Mouse (Mus musculus): ENCODE results near the gene Tmem238. TPM values are rescaled to one million over a fixed set of nuclear protein-coding genes. Genes with fewer than 3 reads are reported as not detected.

The Tmem238 gene
- polyA plus RNA-seq, 1 experiment: not detected

DNA sequence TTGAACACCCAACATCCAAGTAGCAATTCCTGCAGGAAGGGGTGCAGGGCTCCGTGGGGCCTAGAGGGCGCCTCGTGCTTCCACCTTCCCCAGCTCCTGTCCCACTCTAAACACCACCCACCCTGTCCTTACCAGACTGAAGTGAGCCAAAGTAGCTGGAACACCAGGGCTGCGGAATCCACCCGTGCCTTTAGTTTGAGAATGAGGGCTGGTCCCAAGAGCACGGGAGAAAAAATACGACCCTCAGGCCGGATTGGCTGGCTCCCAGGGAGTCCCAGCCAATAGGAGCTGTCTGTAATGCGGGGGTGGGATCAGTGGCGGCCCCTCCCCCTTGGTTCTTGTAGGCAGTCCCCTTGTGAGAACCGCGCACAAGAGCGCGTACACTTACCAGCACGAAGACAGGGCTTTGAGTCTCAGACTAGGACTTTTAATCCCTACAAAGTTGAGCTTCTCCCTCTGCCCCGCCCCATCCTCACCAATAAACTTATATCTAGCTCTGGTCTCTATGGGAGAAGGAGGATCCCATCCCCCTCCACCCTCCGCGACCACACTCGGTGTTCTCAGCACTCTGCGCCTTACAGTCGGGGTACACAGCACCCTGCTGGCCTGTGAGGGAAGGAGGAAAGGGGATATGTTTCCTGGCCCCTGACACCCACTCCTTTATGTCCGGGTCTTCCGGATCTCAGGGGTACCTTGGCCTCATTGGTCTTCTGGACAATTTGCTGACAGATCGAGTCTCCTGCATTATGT, 36.5 kb downstream of the Tmem238 start, which contains the start of gene Cox6b2:
Gene Cox6b2, minus strand, starts transcription at position 274 of the 750 bp plus-strand sequence.
- Histone ChIP-seq H3K4me3 (ENCODE audit: insufficient read depth, low read depth, low read length) (peak within 1 kb of the TSS; percentile 14), H3K4me1 (ENCODE audit: control insufficient read depth, insufficient read depth, low read length) (peaks cover 19% of the 10 kb centered on the region), H3K27ac (ENCODE audit: insufficient read depth, low read depth, low read length) (no peak within 1 kb of the TSS)
- TF ChIP-seq CTCF (IDR thresholded peaks at IDR 0.05; ENCODE audit: insufficient read depth, low read depth, low read length) (no peak), POLR2A (IDR thresholded peaks at IDR 0.05; ENCODE audit: insufficient read depth, low read depth, low read length) (no peak)
- 6% methylated on average over 24 of the region's 24 CpGs for WGBS

DNA sequence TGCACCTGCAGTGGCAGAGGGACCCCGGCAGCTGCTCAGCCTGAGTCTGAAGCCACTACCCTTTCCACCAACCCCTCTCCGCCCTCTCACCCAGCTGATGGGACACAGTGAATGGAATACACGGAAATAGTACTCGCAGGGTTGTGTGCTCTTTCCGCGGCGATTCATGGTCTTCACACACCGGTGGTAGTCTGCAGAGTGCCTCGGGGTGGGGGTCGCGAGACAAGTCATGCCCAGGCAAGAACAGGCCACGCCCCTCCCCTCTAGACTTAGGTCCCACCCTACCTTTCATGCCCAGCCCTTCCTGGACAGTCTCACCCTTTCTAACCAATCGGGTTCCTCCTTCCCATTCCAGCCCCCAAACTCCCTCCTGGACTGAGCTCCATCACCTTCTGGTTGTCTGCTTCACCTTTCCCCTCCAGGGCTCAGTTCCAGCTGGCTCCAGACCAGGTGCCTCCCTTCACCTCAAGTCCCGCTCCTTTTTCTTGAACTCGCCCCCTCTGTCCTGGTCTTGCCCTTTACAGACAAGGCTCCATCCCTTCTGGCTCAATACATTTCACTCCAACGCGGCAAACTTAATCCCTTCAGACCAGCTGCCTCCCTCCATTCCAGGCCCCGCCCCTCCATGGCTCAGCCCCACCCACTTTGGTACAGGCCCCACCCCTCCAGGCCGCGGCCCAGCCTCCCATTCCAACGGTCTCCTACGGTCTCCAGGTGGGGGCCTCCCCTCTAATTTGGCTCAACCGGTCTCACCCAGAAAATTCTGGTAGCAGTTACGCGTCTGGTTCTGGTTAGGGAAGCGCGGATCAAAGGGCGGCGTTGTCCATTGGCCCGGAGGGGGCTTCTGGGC, 37.3 kb downstream of the Tmem238 start:
- TF ChIP-seq CTCF (IDR thresholded peaks at IDR 0.05; ENCODE audit: insufficient read depth, low read depth, low read length): no peak
- no peak for TF ChIP-seq POLR2A (IDR thresholded peaks at IDR 0.05; ENCODE audit: insufficient read depth, low read depth, low read length)
- WGBS: 1% methylated on average over 30 of the region's 30 CpGs
- Histone ChIP-seq H3K4me1 (ENCODE audit: control insufficient read depth, insufficient read depth, low read length) (peaks cover 19% of the 10 kb centered on the region), H3K27ac (ENCODE audit: insufficient read depth, low read depth, low read length) (no peak overlapping the region), H3K4me3 (ENCODE audit: insufficient read depth, low read depth, low read length) (peak overlapping the region; percentile 14)

DNA sequence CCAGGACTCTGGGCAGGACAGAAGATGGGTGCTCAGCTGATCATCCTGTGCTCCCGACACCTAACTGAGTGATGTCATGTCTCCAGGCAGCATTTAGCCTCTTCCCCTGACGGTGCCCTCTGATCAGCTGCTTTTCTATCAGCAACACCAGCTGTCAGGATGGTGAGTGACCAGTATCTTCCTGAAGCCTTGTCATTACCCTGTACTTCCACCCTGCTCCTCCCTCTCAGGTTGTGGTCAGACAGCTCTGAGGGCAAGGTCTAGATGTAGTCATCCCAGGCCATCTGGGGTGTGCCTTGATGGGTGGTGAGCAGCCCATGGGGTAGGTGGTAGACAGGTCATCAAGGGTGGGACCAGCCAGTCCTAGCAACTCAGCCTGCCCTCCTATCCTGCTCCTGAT, 40.3 kb downstream of the Tmem238 start:
- WGBS: 83% methylated on average over 2 of the region's 2 CpGs
- no peak overlapping the region for H3K27ac ChIP-seq (ENCODE audit: insufficient read depth, low read depth, low read length)
- TF ChIP-seq POLR2A (IDR thresholded peaks at IDR 0.05; ENCODE audit: insufficient read depth, low read depth, low read length) (no peak), CTCF (IDR thresholded peaks at IDR 0.05; ENCODE audit: insufficient read depth, low read depth, low read length) (no peak)

DNA sequence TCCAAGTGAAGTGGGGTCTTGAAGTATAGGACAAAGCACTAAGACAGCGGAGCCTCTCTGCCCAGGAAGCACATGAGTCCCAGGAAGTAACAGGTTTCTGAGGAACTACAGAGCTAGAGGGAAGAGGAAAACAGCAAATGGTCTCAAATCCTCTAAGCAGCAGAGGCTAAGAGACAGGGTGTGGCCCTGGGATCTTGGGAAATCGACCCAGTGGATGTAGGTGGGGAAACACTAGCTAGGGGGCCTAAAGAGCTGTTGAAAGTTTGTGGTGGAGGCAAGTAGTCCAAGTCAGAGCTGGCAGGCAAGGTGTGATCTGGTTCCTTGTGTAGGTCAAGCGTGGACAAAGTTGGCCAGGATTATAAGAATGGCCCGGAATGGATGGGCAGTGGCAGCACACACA, 41.1 kb downstream of the Tmem238 start:
- Histone ChIP-seq H3K27ac (ENCODE audit: insufficient read depth, low read depth, low read length) (no peak overlapping the region), H3K4me3 (ENCODE audit: insufficient read depth, low read depth, low read length) (no peak overlapping the region), H3K4me1 (ENCODE audit: control insufficient read depth, insufficient read depth, low read length) (peaks cover 19% of the 10 kb centered on the region)
- TF ChIP-seq POLR2A (IDR thresholded peaks at IDR 0.05; ENCODE audit: insufficient read depth, low read depth, low read length) (no peak), CTCF (IDR thresholded peaks at IDR 0.05; ENCODE audit: insufficient read depth, low read depth, low read length) (no peak)
- WGBS: 80% methylated on average over 4 of the region's 4 CpGs

More for the DNA sequence above, 40.3 kb downstream of the Tmem238 start:
- Histone ChIP-seq H3K4me3 (ENCODE audit: insufficient read depth, low read depth, low read length) (no peak overlapping the region), H3K4me1 (ENCODE audit: control insufficient read depth, insufficient read depth, low read length) (peaks cover 19% of the 10 kb centered on the region)

DNA sequence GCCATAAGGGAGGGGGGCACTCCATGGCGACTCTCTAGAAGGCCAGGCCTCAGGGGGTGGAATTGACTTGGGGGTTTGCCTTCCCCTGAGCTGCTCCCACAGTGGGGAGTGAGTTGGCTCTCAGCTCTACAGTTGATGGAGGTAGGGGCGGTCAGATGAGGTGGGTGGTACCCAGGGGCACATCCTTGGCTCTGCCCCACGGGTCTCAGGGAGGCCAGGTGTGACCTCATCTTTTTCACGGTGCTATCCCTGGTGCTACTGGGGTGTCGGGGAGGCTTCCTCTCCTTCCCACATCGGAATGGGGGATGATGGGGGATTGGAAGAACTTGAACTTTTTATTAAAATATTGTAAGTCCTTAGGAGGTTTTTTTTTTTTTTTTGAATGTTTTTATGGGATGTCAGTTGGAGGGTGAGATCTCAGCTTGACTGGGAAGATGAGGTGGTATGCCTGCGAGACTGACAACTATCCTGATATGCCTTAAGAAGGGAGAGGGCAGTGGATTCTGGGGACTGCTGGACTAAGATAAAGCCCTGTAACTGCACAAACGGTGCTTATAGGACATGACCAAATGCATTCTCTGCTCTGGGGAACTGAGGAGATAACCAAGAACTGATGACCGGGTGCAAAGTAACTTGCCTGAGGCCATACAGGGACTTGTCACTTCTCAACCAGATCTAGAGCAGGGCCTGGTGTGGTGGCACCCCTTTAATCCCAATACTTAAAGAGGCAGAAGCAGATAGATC, 42.1 kb downstream of the Tmem238 start:
- Histone ChIP-seq H3K27ac (ENCODE audit: insufficient read depth, low read depth, low read length) (no peak overlapping the region), H3K4me3 (ENCODE audit: insufficient read depth, low read depth, low read length) (no peak overlapping the region), H3K4me1 (ENCODE audit: control insufficient read depth, insufficient read depth, low read length) (peaks cover 15% of the 10 kb centered on the region)
- TF ChIP-seq POLR2A (IDR thresholded peaks at IDR 0.05; ENCODE audit: insufficient read depth, low read depth, low read length): no peak
- no peak for TF ChIP-seq CTCF (IDR thresholded peaks at IDR 0.05; ENCODE audit: insufficient read depth, low read depth, low read length)
- WGBS: 79% methylated on average over 9 of the region's 9 CpGs

DNA sequence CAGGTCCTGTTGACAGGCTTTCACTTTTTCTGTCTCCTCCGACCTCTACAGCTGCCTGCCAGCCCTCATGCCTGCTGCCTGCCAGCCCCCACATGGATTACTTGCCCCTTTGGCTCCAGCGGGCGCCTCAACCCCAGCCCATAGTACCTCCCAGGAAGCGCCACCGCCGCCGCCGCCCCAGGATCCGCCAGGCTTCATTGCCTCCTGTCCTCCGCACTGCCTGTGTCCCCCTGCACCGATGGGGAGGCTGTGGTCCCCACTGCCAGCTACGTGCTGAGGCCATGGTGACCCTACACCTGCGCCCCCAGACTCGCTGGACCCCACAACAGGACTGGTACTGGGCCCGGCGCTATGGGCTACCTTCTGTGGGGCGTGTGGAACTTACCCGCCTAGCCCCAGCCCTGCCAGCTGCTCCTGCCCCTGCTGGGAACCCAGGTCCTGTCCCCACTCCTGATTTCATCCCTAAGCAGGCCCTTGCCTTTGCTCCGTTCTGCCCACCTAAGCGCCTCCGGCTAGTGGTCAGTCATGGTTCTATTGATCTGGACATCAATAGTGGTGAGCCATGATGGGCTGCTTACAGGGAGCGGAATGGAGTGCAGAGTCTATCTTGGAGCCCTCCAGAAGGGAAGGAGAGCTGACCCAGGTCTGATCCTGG, 43.0 kb downstream of the Tmem238 start:
- WGBS: 91% methylated on average over 22 of the region's 22 CpGs
- TF ChIP-seq POLR2A (IDR thresholded peaks at IDR 0.05; ENCODE audit: insufficient read depth, low read depth, low read length) (no peak), CTCF (IDR thresholded peaks at IDR 0.05; ENCODE audit: insufficient read depth, low read depth, low read length) (no peak)
- Histone ChIP-seq H3K4me1 (ENCODE audit: control insufficient read depth, insufficient read depth, low read length) (peaks cover 15% of the 10 kb centered on the region), H3K4me3 (ENCODE audit: insufficient read depth, low read depth, low read length) (no peak overlapping the region), H3K27ac (ENCODE audit: insufficient read depth, low read depth, low read length) (no peak overlapping the region)

DNA sequence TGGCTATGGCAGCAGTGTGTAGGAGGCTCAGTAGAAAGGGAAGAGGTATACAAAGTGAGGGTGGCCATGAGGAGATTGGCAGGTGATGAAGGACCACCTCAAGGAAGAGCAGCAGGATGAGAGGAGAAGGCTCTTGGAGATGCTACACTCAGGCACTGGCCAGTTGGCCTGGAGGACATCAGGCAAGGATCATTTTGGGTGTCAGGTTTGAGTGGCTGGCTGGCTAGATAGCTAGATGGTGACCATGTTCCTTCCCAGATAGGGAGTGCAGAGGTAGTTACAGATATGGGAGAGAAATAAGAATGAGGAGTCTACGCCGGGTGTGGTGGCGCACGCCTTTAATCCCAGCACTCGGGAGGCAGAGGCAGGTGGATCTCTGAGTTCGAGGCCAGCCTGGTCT, 44.6 kb downstream of the Tmem238 start:
- Histone ChIP-seq H3K4me1 (ENCODE audit: control insufficient read depth, insufficient read depth, low read length) (peaks cover 24% of the 10 kb centered on the region), H3K4me3 (ENCODE audit: insufficient read depth, low read depth, low read length) (no peak overlapping the region), H3K27ac (ENCODE audit: insufficient read depth, low read depth, low read length) (no peak overlapping the region)
- 96% methylated on average over 6 of the region's 6 CpGs for WGBS
- TF ChIP-seq POLR2A (IDR thresholded peaks at IDR 0.05; ENCODE audit: insufficient read depth, low read depth, low read length) (no peak), CTCF (IDR thresholded peaks at IDR 0.05; ENCODE audit: insufficient read depth, low read depth, low read length) (no peak)

DNA sequence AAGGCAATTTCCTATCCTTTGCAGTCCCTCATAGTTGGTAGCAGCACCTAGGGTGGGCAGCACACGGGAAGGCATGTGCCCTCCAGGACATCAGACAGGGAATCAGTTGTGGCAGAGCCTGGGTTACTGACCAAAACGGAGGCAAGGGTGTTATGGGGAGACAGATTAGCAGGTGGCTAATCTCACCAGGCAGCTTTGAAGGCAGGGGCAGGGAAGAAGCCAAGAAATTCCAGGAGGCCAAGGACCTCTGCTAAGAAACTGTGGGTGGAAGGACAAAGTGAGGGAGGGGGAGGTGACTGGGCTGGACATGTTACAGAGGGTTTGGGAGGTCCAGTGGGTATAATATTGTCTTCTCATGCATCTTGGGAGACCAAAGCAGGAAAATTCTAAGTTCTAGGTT, 46.1 kb downstream of the Tmem238 start:
- no peak overlapping the region for H3K4me3 ChIP-seq (ENCODE audit: insufficient read depth, low read depth, low read length)
- TF ChIP-seq CTCF (IDR thresholded peaks at IDR 0.05; ENCODE audit: insufficient read depth, low read depth, low read length) (no peak), POLR2A (IDR thresholded peaks at IDR 0.05; ENCODE audit: insufficient read depth, low read depth, low read length) (no peak)
- WGBS: 78% methylated on average over 2 of the region's 2 CpGs
- H3K4me1 ChIP-seq (ENCODE audit: control insufficient read depth, insufficient read depth, low read length): peaks cover 26% of the 10 kb centered on the region
- H3K27ac ChIP-seq (ENCODE audit: insufficient read depth, low read depth, low read length): no peak overlapping the region

Data from olfactory bulb, adult 2 months (tissue).